Mouse (Mus musculus) heart, adult 8-10 months (tissue): ENCODE measurements at regions not wholly inside any gene's neighbourhood (a gene's known extent, or its start where the extent isn't known, plus 50 kb on each side); places are given as distances from the start of the nearest gene placed in this dataset.
"Not testable (repeated sequence)": the region's sequence is repeated elsewhere in the genome, so short reads cannot be mapped to it uniquely, and the experiment has no call there.

ENCODE experiments used
- DNase-seq: peaks from one replicate; pipeline ENCODE4 v3.0.0; 2022; ENCODE audit warnings: low spot score

GRCm38 (mm10) chr17:83044515-83044914, 170.6 kb upstream of the Pkdcc start:
- no peak for DNase-seq

- no peak for DNase-seq
Measured at GRCm38 (mm10) chr17:83049972-83050535, 165.0 kb upstream of the Pkdcc start.

- DNase-seq: no peak
Measured at GRCm38 (mm10) chr17:83050591-83051197, 164.4 kb upstream of the Pkdcc start.

GRCm38 (mm10) chr17:83052613-83053140, 162.4 kb upstream of the Pkdcc start:
- DNase-seq: no peak

GRCm38 (mm10) chr17:83057832-83058231, 157.3 kb upstream of the Pkdcc start:
- DNase-seq: no peak

- DNase-seq: no peak
Measured at GRCm38 (mm10) chr17:83061843-83062242, 153.2 kb upstream of the Pkdcc start.

GRCm38 (mm10) chr17:83063848-83064247, 151.2 kb upstream of the Pkdcc start:
- no peak for DNase-seq

GRCm38 (mm10) chr17:83064376-83064775, 150.7 kb upstream of the Pkdcc start:
- DNase-seq: not testable (repeated sequence)

- peak; percentile 34 for DNase-seq
Measured at GRCm38 (mm10) chr17:83069246-83069645, 145.8 kb upstream of the Pkdcc start.

- no peak for DNase-seq
Measured at GRCm38 (mm10) chr17:83071746-83072145, 143.3 kb upstream of the Pkdcc start.

GRCm38 (mm10) chr17:83072175-83072574, 142.9 kb upstream of the Pkdcc start:
- no peak for DNase-seq

- no peak for DNase-seq
Measured at GRCm38 (mm10) chr17:83074893-83075292, 140.2 kb upstream of the Pkdcc start.

- DNase-seq: no peak
Measured at GRCm38 (mm10) chr17:83077737-83078600, 137.1 kb upstream of the Pkdcc start.

- DNase-seq: no peak
Measured at GRCm38 (mm10) chr17:83078601-83079360, 136.3 kb upstream of the Pkdcc start.

- DNase-seq: no peak
Measured at GRCm38 (mm10) chr17:83079361-83079685, 135.8 kb upstream of the Pkdcc start.

- no peak for DNase-seq
Measured at GRCm38 (mm10) chr17:83081729-83082128, 133.4 kb upstream of the Pkdcc start.

GRCm38 (mm10) chr17:83083521-83083920, 131.6 kb upstream of the Pkdcc start:
- no peak for DNase-seq

- DNase-seq: no peak
Measured at GRCm38 (mm10) chr17:83085792-83086475, 129.2 kb upstream of the Pkdcc start.

- DNase-seq: no peak
Measured at GRCm38 (mm10) chr17:83086703-83087102, 128.4 kb upstream of the Pkdcc start.

GRCm38 (mm10) chr17:83088471-83088870, 126.6 kb upstream of the Pkdcc start:
- DNase-seq: no peak
